Mouse (Mus musculus) megakaryocyte, embryonic 14.5 days (primary cell): ENCODE results near the gene Ptgfrn.

ENCODE experiments used
- FLI1 ChIP-seq: IDR thresholded peaks from 2 replicates; pipeline ENCODE4 v1.6.1; 2012; ENCODE audit warnings: low read length, inconsistent platforms, mixed read lengths
- GATA1 ChIP-seq: IDR thresholded peaks from 3 replicates; pipeline ENCODE4 v1.6.1; 2012; ENCODE audit warnings: mixed read lengths, low read length, inconsistent platforms, borderline replicate concordance

GRCm38 (mm10) chr3:101061865-101062585, 48.1 kb downstream of the Ptgfrn start:
- TF ChIP-seq GATA1 (no peak), FLI1 (no peak)
